Mouse (Mus musculus): ENCODE measurements at regions not wholly inside any gene's neighbourhood (a gene's known extent, or its start where the extent isn't known, plus 50 kb on each side); places are given as distances from the start of the nearest gene placed in this dataset.
"Not testable (repeated sequence)": the region's sequence is repeated elsewhere in the genome, so short reads cannot be mapped to it uniquely, and the experiment has no call there.

DNA sequence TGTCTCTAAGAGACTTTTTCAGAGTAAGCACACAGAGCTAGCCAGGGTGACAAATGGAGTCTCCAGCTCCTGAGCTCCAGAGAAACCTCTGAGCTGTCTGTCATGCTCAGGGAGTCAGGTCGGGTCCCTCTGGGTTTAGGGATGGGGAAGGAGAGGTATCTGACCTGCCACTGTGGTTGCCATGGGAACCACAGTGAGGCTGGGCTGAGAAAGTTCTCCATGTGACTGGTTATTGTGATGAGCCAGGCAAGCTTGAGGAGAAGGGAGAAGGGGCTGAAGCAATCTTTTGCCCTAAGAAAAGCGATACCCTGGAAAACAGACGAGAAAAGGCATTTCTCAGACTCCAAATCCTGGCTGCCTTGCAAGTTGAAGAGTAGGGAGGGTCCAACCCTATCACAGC, 105.7 kb upstream of the Syt13 start:
- H3K4me3 ChIP-seq (replicated peaks) = no peak overlapping the region
- no peak for ATAC-seq
- H3K27ac ChIP-seq = no peak overlapping the region
- no peaks in the 10 kb centered on the region for H3K9me3 ChIP-seq
- H3K4me1 ChIP-seq (replicated peaks) = peaks cover 62% of the 10 kb centered on the region
- H3K4me2 ChIP-seq (replicated peaks) = no peak overlapping the region
- 5% methylated on average over 3 of the region's 3 CpGs for WGBS
- 0 out of 2 replicates have a peak, but pooled peaks cover 4% of the 10 kb centered on the region for H3K27me3 ChIP-seq
- no peaks in the 10 kb centered on the region for H3K36me3 ChIP-seq
- H3K9ac ChIP-seq (replicated peaks) = no peak overlapping the region

DNA sequence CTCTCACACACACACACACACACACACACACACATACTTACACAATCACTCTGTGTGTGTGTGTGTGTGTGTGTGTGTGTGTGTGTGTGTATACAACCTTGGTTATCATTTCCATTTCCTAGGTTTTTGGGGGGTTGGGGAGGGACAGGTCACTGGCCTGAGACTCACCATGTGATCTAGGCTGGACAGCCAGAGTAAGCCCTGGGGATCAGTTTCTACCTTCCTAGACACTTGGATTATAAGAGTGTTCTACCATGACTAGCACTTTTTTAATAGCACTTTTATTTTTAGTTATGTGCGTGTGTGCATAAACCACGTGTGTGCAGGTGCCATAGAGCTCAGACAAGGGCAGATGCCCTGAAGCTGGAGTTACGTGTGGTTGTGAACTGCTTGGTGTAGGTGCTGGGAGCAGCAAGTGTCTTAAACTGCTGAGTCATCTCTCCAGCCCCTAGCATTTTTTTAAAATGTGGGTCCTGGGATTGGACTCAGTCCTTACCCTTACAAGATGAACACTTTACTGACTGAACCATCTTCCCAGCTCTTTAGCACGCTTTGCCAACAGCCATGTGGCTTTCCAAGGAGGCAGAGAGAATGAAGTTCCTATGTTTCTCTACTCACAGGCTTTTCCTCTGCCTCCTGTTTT, 105.1 kb upstream of the Syt13 start:
- ATAC-seq = no peak
- Histone ChIP-seq H3K9me3 (no peaks in the 10 kb centered on the region), H3K36me3 (no peaks in the 10 kb centered on the region), H3K27me3 (0 out of 2 replicates have a peak, but pooled peaks cover 4% of the 10 kb centered on the region), H3K4me2 (replicated peaks) (no peak overlapping the region), H3K4me3 (replicated peaks) (no peak overlapping the region), H3K4me1 (replicated peaks) (peaks cover 62% of the 10 kb centered on the region), H3K9ac (replicated peaks) (no peak overlapping the region), H3K27ac (no peak overlapping the region)
- 80% methylated on average over 4 of the region's 4 CpGs for WGBS

DNA sequence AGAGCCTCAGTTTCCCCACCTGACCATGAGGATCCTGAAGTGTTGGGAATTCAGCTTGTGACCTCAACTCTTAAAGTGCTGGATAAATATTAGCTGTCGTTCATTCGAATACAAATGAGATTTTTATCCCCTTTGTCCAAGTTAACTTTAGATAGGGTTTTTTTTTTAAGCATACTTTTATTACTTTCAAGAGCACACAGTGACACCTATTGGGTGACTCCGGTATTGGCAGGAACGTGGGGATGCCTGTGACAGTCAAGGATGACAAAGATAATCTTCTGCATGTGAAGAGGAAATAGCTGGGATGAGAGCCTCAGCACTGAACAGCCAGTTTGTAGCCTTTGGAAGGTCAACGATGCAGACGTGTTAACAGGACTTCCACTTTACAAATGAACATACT, 103.9 kb upstream of the Syt13 start:
- not testable (repeated sequence) for H3K27ac ChIP-seq; H3K27me3 ChIP-seq; H3K9ac ChIP-seq (replicated peaks); H3K4me3 ChIP-seq (replicated peaks); H3K9me3 ChIP-seq; ATAC-seq; H3K36me3 ChIP-seq; H3K4me2 ChIP-seq (replicated peaks)
- WGBS = 10% methylated on average over 6 of the region's 6 CpGs
- H3K4me1 ChIP-seq (replicated peaks) = peaks cover 54% of the 10 kb centered on the region

DNA sequence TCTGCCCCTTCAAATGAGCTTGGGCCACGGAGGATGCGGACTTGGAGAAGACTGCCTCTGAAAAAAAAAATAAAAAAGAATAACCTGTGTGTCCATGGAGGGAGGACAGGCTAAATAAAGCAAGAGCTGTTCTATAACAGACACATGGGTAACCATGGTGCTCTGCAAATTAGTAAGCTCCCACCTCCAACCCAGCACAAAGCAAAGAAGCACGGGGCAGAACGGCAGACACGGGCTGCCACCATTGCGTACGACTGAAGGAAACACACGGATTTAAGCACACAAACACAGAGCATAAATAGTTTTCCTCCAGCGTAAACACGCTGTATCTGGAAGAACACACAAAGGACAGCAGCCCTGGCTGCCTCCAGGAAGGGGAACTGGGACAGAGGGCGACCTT, 101.9 kb upstream of the Syt13 start:
- ATAC-seq = no peak
- H3K27me3 ChIP-seq = 0 out of 2 replicates have a peak, but pooled peaks cover 3% of the 10 kb centered on the region
- no peak overlapping the region for H3K4me3 ChIP-seq (replicated peaks)
- 0 out of 2 replicates have a peak overlapping the region, but pooled peaks have one; percentile 36 for H3K9ac ChIP-seq (replicated peaks)
- H3K4me1 ChIP-seq (replicated peaks) = peaks cover 35% of the 10 kb centered on the region
- WGBS = 73% methylated on average over 11 of the region's 11 CpGs
- no peaks in the 10 kb centered on the region for H3K9me3 ChIP-seq
- H3K27ac ChIP-seq = 0 out of 2 replicates have a peak overlapping the region, but pooled peaks have one; percentile 17
- no peaks in the 10 kb centered on the region for H3K36me3 ChIP-seq
- no peak overlapping the region for H3K4me2 ChIP-seq (replicated peaks)

DNA sequence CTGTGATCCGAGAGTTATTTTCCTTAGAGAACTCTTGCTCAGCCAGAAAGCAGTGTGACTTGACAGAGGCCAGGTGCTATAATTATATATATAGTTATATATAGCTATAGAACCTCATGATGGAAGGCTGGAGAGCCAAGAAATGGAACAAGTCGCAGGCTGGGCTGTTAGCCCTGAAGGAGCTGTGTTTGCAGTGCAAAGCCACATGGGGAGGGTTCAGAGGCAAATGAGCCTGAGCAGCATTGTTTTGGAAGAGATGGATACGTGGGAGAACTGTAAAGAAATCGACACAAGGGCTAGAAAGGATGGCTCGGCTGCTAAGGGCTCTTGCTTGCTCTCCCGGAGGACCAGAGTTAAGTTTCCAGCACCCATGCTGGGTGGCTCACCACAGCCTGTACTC, 95.3 kb upstream of the Syt13 start:
- 73% methylated on average over 6 of the region's 6 CpGs for WGBS
- H3K4me1 ChIP-seq (replicated peaks) = 0 out of 2 replicates have a peak, but pooled peaks cover under 1% of the 10 kb centered on the region
- no peak overlapping the region for H3K4me3 ChIP-seq (replicated peaks)
- ATAC-seq = no peak
- H3K9ac ChIP-seq (replicated peaks) = no peak overlapping the region
- H3K36me3 ChIP-seq = no peaks in the 10 kb centered on the region
- no peaks in the 10 kb centered on the region for H3K27me3 ChIP-seq
- no peaks in the 10 kb centered on the region for H3K9me3 ChIP-seq
- no peak overlapping the region for H3K4me2 ChIP-seq (replicated peaks)
- no peak overlapping the region for H3K27ac ChIP-seq

DNA sequence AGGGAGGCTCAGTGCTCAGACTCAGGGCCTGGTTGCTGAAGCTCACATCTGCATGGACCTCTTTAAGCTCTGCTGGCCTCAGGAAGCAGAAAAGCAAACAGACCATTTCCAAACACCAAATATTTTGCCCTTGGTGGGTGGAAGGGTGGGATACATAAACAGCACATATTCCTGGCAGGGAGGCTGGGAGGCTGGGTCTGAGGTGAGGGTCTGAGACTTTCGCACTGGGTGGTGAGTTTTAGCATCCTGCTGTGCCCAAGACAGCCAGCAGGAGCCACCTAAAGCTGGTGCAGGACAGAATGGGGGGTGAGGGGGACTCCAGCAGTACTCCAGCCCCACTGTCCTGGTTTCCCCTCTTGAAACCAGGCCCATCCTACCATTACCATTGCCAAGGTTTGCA, 90.6 kb upstream of the Syt13 start:
- no peak overlapping the region for H3K4me2 ChIP-seq (replicated peaks)
- H3K36me3 ChIP-seq = no peaks in the 10 kb centered on the region
- WGBS = 79% methylated on average over 1 of the region's 1 CpGs
- no peak overlapping the region for H3K27ac ChIP-seq
- no peak for ATAC-seq
- H3K4me3 ChIP-seq (replicated peaks) = no peak overlapping the region
- no peak overlapping the region for H3K9ac ChIP-seq (replicated peaks)
- H3K9me3 ChIP-seq = no peaks in the 10 kb centered on the region
- H3K27me3 ChIP-seq = no peaks in the 10 kb centered on the region
- peaks cover 14% of the 10 kb centered on the region for H3K4me1 ChIP-seq (replicated peaks)

DNA sequence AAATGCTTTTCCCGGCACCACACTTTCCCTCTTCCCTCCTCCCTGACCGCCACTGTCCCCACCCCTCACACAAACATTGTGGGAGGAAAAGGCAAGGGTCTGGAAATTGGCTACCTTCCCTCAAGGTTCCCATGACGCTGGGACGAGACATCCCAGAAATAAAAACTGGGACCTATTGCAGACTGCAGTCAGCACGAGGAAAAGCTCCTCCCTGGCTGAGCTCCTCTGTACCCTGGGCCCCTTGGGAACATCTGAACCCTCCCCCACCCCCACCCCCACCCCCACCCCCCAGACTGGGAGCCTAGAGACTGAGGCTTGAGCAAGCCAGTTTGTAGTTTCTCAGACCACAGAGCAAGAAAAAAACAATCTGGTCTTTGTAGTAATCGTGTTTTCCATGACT, 89.5 kb upstream of the Syt13 start:
- Histone ChIP-seq H3K9me3 (no peaks in the 10 kb centered on the region), H3K27me3 (no peaks in the 10 kb centered on the region), H3K27ac (0 out of 2 replicates have a peak overlapping the region, but pooled peaks have one; percentile 20), H3K36me3 (no peaks in the 10 kb centered on the region), H3K4me2 (replicated peaks) (no peak overlapping the region), H3K4me1 (replicated peaks) (peaks cover 21% of the 10 kb centered on the region), H3K4me3 (replicated peaks) (no peak overlapping the region), H3K9ac (replicated peaks) (no peak overlapping the region)
- ATAC-seq = peak; percentile 51; the same call in 1 of the 2 replicates
- 20% methylated on average over 6 of the region's 6 CpGs for WGBS

DNA sequence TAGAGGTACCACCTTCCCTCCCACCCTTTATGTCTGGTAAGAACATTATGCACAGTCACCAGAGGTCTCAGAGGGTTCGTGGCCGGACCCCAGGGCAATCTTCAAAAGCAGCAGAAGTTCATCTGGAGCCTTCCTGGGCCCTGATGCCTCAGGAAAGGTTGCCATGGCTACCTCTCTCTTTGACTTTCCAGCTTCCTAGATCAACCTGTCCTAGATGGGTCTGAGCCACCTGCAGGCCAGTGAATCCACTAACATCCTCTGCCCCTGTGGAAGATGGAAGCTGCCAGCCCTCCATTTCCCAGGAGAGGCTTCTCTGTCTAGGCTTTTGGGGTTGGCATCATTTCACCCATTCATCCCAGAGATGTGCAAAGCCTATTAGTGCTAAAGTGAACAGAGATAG, 84.8 kb upstream of the Syt13 start:
- ATAC-seq = 0 out of 2 replicates have a peak, but pooled peaks have one; percentile 22
- Histone ChIP-seq H3K4me1 (replicated peaks) (peaks cover 22% of the 10 kb centered on the region), H3K36me3 (no peaks in the 10 kb centered on the region), H3K9ac (replicated peaks) (no peak overlapping the region), H3K27me3 (no peaks in the 10 kb centered on the region), H3K9me3 (no peaks in the 10 kb centered on the region), H3K4me3 (replicated peaks) (no peak overlapping the region), H3K27ac (no peak overlapping the region), H3K4me2 (replicated peaks) (no peak overlapping the region)
- 60% methylated on average over 2 of the region's 2 CpGs for WGBS

DNA sequence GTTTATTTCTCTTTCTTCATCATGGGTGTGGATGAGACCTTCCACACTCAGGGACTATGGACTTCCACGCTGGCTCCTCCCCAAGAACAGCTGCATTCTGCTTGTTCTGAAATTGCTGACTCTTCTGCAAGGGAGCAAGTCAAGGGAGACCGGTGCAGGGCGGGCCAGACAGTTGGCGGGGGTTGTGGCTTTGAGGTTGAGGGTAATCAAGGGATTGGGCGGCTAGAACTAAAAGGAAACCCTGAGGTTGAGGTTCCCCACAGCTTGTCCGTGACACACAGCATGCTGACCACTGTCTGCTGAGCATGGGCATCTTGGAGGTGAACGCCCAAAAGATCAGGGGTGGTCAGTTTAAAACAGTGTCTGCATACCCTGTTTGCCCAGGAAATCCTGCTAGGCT, 83.1 kb upstream of the Syt13 start:
- 83% methylated on average over 7 of the region's 7 CpGs for WGBS
- no peak for ATAC-seq
- Histone ChIP-seq H3K4me3 (replicated peaks) (no peak overlapping the region), H3K36me3 (no peaks in the 10 kb centered on the region), H3K9me3 (no peaks in the 10 kb centered on the region), H3K4me1 (replicated peaks) (peaks cover 15% of the 10 kb centered on the region), H3K4me2 (replicated peaks) (no peak overlapping the region), H3K27me3 (no peaks in the 10 kb centered on the region), H3K27ac (no peak overlapping the region), H3K9ac (replicated peaks) (no peak overlapping the region)

DNA sequence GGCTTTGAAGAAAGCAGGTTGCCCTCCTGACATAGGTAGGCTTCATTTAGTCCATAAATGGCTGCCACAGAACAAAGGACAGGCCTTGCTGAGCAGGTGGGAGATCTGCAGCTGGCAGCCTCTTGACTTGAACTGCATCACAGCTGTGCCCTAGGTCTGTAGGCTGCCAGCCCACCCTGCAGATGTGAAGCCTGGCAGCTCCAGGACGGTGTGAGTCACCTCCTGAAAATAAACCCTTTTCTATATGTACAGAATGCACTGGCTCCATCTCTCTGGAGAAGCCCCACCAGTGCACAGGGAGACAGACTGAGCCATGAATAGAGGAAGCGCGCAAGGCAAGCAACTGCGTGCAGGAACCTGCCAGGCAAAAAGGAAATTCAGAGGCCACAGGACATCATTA, 78.7 kb upstream of the Syt13 start:
- H3K4me1 ChIP-seq (replicated peaks) = peaks cover 6% of the 10 kb centered on the region; the same call in 1 of the 2 replicates
- H3K36me3 ChIP-seq = no peaks in the 10 kb centered on the region
- H3K27ac ChIP-seq = no peak overlapping the region
- no peak overlapping the region for H3K4me3 ChIP-seq (replicated peaks)
- no peak overlapping the region for H3K9ac ChIP-seq (replicated peaks)
- no peak overlapping the region for H3K4me2 ChIP-seq (replicated peaks)
- H3K9me3 ChIP-seq = no peaks in the 10 kb centered on the region
- 86% methylated on average over 4 of the region's 4 CpGs for WGBS
- H3K27me3 ChIP-seq = 0 out of 2 replicates have a peak, but pooled peaks cover 2% of the 10 kb centered on the region
- no peak for ATAC-seq

DNA sequence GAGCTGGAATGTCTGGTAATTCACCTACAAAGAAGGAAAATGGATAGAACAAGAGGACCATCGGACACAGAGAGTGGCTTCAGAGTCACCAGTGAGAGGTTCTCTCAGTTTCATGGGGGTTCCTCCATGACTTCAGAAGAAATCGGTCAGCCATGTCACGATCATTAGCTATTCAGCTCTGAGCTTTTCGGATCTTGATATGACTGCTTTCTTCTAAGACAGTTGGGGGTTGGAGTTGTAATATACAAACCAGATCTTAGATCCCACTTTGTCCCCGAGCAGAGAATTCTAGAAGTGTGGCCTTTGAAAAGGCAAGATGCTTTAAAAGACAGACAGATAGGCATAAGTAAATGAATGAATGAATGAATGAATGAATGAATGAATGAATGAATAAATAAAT, 76.9 kb upstream of the Syt13 start:
- no peak overlapping the region for H3K4me3 ChIP-seq (replicated peaks)
- H3K36me3 ChIP-seq = no peaks in the 10 kb centered on the region
- H3K27me3 ChIP-seq = 0 out of 2 replicates have a peak, but pooled peaks cover 2% of the 10 kb centered on the region
- H3K27ac ChIP-seq = no peak overlapping the region
- peaks cover 6% of the 10 kb centered on the region; the same call in 1 of the 2 replicates for H3K4me1 ChIP-seq (replicated peaks)
- no peak overlapping the region for H3K9ac ChIP-seq (replicated peaks)
- H3K4me2 ChIP-seq (replicated peaks) = no peak overlapping the region
- no peak for ATAC-seq
- no peaks in the 10 kb centered on the region for H3K9me3 ChIP-seq
- 88% methylated on average over 5 of the region's 5 CpGs for WGBS

DNA sequence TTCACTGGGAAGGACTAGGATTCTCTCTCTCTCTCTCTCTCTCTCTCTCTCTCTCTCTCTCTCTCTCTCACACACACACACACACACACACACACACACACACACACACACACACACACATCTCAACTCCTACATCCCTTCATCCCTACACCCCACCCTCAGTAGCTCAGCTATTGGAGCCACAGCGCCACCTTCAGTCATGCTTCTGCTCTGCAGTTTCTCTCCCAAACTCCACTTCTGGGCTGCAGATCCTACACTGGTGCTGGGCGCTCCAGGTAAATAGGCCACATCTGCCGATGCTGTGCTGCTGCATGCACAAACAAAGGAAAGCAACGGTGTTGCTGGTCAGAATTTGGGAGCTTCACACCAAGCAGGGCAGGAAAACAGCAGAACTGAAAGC, 74.9 kb upstream of the Syt13 start:
- no peak overlapping the region for H3K4me2 ChIP-seq (replicated peaks)
- WGBS = 18% methylated on average over 4 of the region's 4 CpGs
- H3K27me3 ChIP-seq = peaks cover 11% of the 10 kb centered on the region; the same call in 1 of the 2 replicates
- peak; percentile 72; the same call in 1 of the 2 replicates for ATAC-seq
- no peaks in the 10 kb centered on the region for H3K36me3 ChIP-seq
- no peak overlapping the region for H3K4me3 ChIP-seq (replicated peaks)
- no peak overlapping the region for H3K9ac ChIP-seq (replicated peaks)
- no peaks in the 10 kb centered on the region for H3K9me3 ChIP-seq
- peaks cover 14% of the 10 kb centered on the region for H3K4me1 ChIP-seq (replicated peaks)
- no peak overlapping the region for H3K27ac ChIP-seq

DNA sequence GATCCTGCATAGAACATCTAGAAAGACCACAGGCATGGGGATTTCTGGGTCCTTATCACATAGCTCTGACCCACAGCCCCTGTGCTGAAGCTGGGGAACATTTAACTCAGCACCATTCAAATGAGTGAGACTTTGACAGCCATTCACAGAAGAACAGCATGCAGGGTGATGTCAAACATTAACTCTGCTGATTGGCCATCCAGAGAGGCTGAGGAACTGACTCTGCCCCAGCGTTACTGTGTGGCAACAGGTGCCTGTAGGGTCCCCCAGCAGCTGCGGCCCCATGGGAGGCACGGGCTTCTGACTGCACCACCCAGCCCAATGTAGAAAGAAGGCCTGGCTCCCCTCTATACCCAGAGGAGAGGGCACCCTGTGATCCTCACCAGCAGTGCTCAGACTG, 73.3 kb upstream of the Syt13 start:
- no peak for ATAC-seq
- no peak overlapping the region for H3K4me2 ChIP-seq (replicated peaks)
- no peak overlapping the region for H3K27ac ChIP-seq
- no peak overlapping the region for H3K9ac ChIP-seq (replicated peaks)
- H3K36me3 ChIP-seq = no peaks in the 10 kb centered on the region
- H3K4me1 ChIP-seq (replicated peaks) = peaks cover 25% of the 10 kb centered on the region
- H3K9me3 ChIP-seq = no peaks in the 10 kb centered on the region
- WGBS = 52% methylated on average over 3 of the region's 3 CpGs
- peaks cover 11% of the 10 kb centered on the region; the same call in 1 of the 2 replicates for H3K27me3 ChIP-seq
- no peak overlapping the region for H3K4me3 ChIP-seq (replicated peaks)

Data from midbrain, embryonic 13.5 days (tissue).